Mouse (Mus musculus) telencephalon, adult 2 months (tissue): Measurements from ENCODE around the gene Bcl2l11.

Source experiments
- DNase-seq: peaks from one replicate; pipeline ENCODE4 v3.0.0-alpha.2; 2011; ENCODE audit warnings: low read depth, low spot score

Gene Bcl2l11

DNA sequence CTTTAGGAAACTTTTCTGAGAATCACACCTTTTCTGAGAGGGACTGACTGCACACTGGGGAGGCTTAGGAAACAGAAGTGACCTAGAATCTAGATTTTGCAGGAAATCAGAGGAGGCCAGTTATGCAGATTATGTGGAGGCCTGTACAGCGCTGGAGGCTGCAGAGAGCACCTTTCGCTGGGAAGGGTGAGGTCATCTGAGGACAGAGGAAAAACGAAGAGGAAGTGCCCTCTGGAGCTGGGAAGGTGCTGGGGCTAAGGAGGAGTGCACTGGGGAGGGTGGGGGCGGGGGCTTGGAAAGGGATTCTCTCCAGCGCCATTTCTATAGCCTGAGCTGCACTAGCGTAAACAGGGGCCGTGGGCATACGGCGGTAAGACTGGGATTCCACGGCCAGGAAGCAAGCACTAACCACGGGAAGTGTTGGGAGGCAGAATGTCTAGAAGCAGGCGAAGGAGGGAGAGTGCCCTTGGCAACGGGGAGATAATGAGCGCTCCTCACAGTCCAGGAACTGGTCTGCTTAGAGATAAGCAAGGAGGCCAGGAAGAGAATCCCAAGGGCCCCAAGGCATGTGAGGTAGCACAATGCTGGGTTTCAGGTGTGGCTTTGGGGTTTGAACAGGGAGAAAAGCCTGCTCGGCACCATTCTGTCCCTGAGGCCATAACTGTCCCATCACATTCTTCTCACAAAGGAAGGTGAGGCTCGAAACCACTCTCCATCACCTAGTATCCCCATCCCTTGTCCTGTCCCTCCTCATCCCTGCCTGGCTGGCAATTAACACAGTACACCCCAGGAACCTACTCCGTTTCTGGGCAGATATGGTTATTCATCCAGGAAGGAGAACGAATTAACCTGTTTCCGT lies 85.4 kb downstream of the Bcl2l11 start:
- DNase-seq, result no peak

DNA sequence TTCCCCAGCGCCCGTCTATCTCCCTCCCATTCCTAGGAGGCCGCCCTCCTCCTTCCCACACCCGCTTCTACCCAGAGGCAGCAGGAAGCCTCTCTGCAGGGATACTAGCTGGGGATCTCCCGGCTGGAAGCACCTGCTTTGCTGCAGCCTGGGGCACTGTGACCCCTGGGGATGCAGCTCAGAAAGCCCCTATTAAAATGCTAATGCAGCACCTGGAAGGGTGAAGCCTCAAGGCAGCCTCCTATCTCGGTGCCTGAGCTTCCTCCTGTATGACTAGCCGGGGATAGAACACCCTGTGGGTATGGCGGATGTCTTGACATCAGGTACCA lies 86.0 kb downstream of the Bcl2l11 start:
- DNase-seq, result no peak
